Mouse (Mus musculus) brain, embryonic 14.5 days (tissue): Measurements from ENCODE around the gene Adcy5. TPM values are rescaled to one million over a fixed set of nuclear protein-coding genes. Genes with fewer than 3 reads are reported as not detected.

Source experiments
- DNase-seq: peaks from one replicate; pipeline ENCODE4 v3.0.0-alpha.2; 2011; ENCODE audit warnings: low read depth
- CTCF ChIP-seq: fragments of 200-500 bp; IDR thresholded peaks from 2 replicates; pipeline ENCODE4 v1.5.1; 2012; ENCODE audit warnings: inconsistent platforms, mild to moderate bottlenecking, moderate library complexity, borderline replicate concordance; ENCODE audit not compliant: insufficient read depth, insufficient read length; ENCODE audit errors: extremely low read depth
- POLR2A ChIP-seq: fragments of 200-500 bp; IDR thresholded peaks from 2 replicates; pipeline ENCODE4 v1.6.1; 2012; ENCODE audit warnings: mild to moderate bottlenecking, inconsistent platforms, borderline replicate concordance; ENCODE audit not compliant: poor library complexity, insufficient read depth, insufficient read length, severe bottlenecking; ENCODE audit errors: extremely low read depth
- polyA plus RNA-seq: library from polyadenylated mRNA; depleted of rRNA; stranded (reverse); fragments of >200 nt; gene quantifications from 2 replicates; pipeline ENCODE4 v1.2.3, GENCODE M21; 2012

The Adcy5 gene
- polyA plus RNA-seq, 1 experiment = 36.2 TPM

- TF ChIP-seq POLR2A = no peak
- no peak for TF ChIP-seq CTCF
- DNase-seq = no peak
Measured at GRCm38 (mm10) chr16:35247364-35247763, 92.7 kb downstream of the Adcy5 start.

- peak; percentile 77 for DNase-seq
- TF ChIP-seq CTCF (no peak), POLR2A (no peak)
Measured at GRCm38 (mm10) chr16:35248825-35249224, 94.1 kb downstream of the Adcy5 start.

GRCm38 (mm10) chr16:35249763-35250162, 95.1 kb downstream of the Adcy5 start:
- DNase-seq = no peak

GRCm38 (mm10) chr16:35251690-35252089, 97.0 kb downstream of the Adcy5 start:
- no peak for DNase-seq
- TF ChIP-seq CTCF (no peak), POLR2A (no peak)

More at GRCm38 (mm10) chr16:35249763-35250162, 95.1 kb downstream of the Adcy5 start:
- no peak for TF ChIP-seq CTCF
- TF ChIP-seq POLR2A = no peak

GRCm38 (mm10) chr16:35252967-35253366, 98.3 kb downstream of the Adcy5 start:
- DNase-seq = no peak
- no peak for TF ChIP-seq POLR2A
- TF ChIP-seq CTCF = no peak

- no peak for DNase-seq
- TF ChIP-seq CTCF (no peak), POLR2A (no peak)
Measured at GRCm38 (mm10) chr16:35255981-35256380, 101.3 kb downstream of the Adcy5 start.

- TF ChIP-seq CTCF = peak; percentile 92
- TF ChIP-seq POLR2A = no peak
- peak; percentile 96 for DNase-seq
Measured at GRCm38 (mm10) chr16:35270353-35270934, 115.8 kb downstream of the Adcy5 start.

GRCm38 (mm10) chr16:35270945-35271344, 116.3 kb downstream of the Adcy5 start:
- peak; percentile 82 for DNase-seq
- no peak for TF ChIP-seq CTCF
- TF ChIP-seq POLR2A = no peak

- peak; percentile 44 for DNase-seq
- no peak for TF ChIP-seq POLR2A
- peak; percentile 26; the same call in 1 of the 2 replicates for TF ChIP-seq CTCF
Measured at GRCm38 (mm10) chr16:35271572-35271971, 116.9 kb downstream of the Adcy5 start.

- DNase-seq = peak; percentile 44
- no peak for TF ChIP-seq POLR2A
- no peak for TF ChIP-seq CTCF
Measured at GRCm38 (mm10) chr16:35272417-35272816, 117.7 kb downstream of the Adcy5 start.

- TF ChIP-seq CTCF (no peak), POLR2A (no peak)
- no peak for DNase-seq
Measured at GRCm38 (mm10) chr16:35278166-35278565, 123.5 kb downstream of the Adcy5 start.

GRCm38 (mm10) chr16:35282456-35282855, 127.8 kb downstream of the Adcy5 start:
- TF ChIP-seq POLR2A = no peak
- no peak for TF ChIP-seq CTCF

More at GRCm38 (mm10) chr16:35282456-35282855, 127.8 kb downstream of the Adcy5 start:
- no peak for DNase-seq
